Mouse (Mus musculus) cerebellum, adult 2 months (tissue): ENCODE results near the gene Blcap.

ENCODE experiments used
- CTCF ChIP-seq: fragments of 200-500 bp; IDR thresholded peaks from 2 replicates; pipeline ENCODE4 v1.5.1; 2011; ENCODE audit warnings: low read depth, mild to moderate bottlenecking, control low read depth, low read length, moderate library complexity, borderline replicate concordance; ENCODE audit not compliant: insufficient read depth
- POLR2A ChIP-seq: fragments of 200-500 bp; IDR thresholded peaks from 2 replicates; pipeline ENCODE4 v1.6.1; 2011; ENCODE audit warnings: low read length, control low read depth, borderline replicate concordance; ENCODE audit not compliant: insufficient read depth

DNA sequence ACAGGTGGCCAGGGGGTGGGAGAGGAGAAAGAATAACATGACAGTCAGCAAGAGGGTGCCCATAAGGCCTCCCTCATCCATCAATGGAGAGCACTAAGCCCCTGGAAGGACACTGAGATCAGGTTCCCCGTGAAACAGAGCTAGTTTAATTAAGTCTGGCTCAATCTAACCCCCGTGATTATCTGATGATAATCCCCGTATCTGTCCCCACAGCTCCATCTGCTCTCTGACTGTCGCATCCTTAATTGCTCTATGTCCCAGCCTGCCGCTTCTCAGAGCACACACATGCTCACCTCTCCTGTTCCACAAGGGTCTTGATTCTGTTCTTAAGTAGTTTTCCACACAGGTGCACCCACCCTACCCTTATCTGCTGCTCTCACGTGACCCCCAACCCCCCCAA lies 53.5 kb downstream of the Blcap start:
- TF ChIP-seq CTCF (no peak), POLR2A (no peak)
